Mouse (Mus musculus) hindbrain, embryonic 16.5 days (tissue): ENCODE measurements around the gene Trmt6. TPM values are rescaled to one million over a fixed set of nuclear protein-coding genes. Genes with fewer than 3 reads are reported as not detected.

Source experiments
- ATAC-seq: fragments of 200-750 bp; cut with Nextera tagmentation; 2 replicates; pipeline ENCODE4 v1.8.0; 2017; ENCODE audit warnings: moderate TSS enrichment, moderate library complexity
- H3K27ac ChIP-seq: fragments of 300-500 bp; sonication (generic); 2 replicates; pipeline ENCODE4 v1.5.1; 2014; ENCODE audit warnings: low read depth, mild to moderate bottlenecking, control low read depth, low read length, moderate library complexity
- H3K27me3 ChIP-seq: fragments of 300-500 bp; sonication (generic); replicated peaks from 2 replicates; pipeline ENCODE4 v1.6.1; 2014; ENCODE audit warnings: low read length; ENCODE audit not compliant: control insufficient read depth, insufficient read depth
- H3K36me3 ChIP-seq: fragments of 300-500 bp; sonication (generic); 2 replicates; pipeline ENCODE4 v1.6.1; 2014; ENCODE audit warnings: mild to moderate bottlenecking, low read length, moderate library complexity, mixed read lengths; ENCODE audit not compliant: control insufficient read depth, insufficient read depth
- H3K4me1 ChIP-seq: fragments of 300-500 bp; sonication (generic); 2 replicates; pipeline ENCODE4 v1.6.1; 2014; ENCODE audit warnings: low read depth, low read length; ENCODE audit not compliant: control insufficient read depth, insufficient read depth
- H3K4me2 ChIP-seq: fragments of 300-500 bp; sonication (generic); 2 replicates; pipeline ENCODE4 v1.6.1; 2014; ENCODE audit warnings: mild to moderate bottlenecking, low read length, control low read depth, moderate library complexity
- H3K4me3 ChIP-seq: fragments of 300-500 bp; sonication (generic); 2 replicates; pipeline ENCODE4 v1.5.1; 2014; ENCODE audit warnings: mild to moderate bottlenecking, low read length, control low read depth, moderate library complexity
- H3K9ac ChIP-seq: fragments of 300-500 bp; sonication (generic); 2 replicates; pipeline ENCODE4 v1.6.1; 2014; ENCODE audit warnings: low read depth, mild to moderate bottlenecking, control low read depth, low read length, moderate library complexity
- H3K9me3 ChIP-seq: fragments of 300-500 bp; sonication (generic); 2 replicates; pipeline ENCODE4 v1.6.1; 2014; ENCODE audit warnings: mild to moderate bottlenecking, low read length, moderate library complexity; ENCODE audit not compliant: control insufficient read depth
- WGBS: fragments of 180-500 bp; shearing (Covaris S2); extraction: QIAGEN DNeasy Blood & Tissue Kit; methylation state at CpG from one replicate; pipeline ENCODE4 v1.1.7; 2014; 5-methylcytosine and 5-hydroxymethylcytosine counted together
- polyA plus RNA-seq: library from polyadenylated mRNA; unstranded; fragments of >200 nt; fragmentation: Nextera tagmentation; extraction: Ambion mirVana; gene quantifications from 2 replicates; pipeline ENCODE4 v1.2.1, GENCODE M21; 2015

Trmt6 gene
- polyA plus RNA-seq, 1 experiment from 2014 or later: 17.7 TPM

DNA sequence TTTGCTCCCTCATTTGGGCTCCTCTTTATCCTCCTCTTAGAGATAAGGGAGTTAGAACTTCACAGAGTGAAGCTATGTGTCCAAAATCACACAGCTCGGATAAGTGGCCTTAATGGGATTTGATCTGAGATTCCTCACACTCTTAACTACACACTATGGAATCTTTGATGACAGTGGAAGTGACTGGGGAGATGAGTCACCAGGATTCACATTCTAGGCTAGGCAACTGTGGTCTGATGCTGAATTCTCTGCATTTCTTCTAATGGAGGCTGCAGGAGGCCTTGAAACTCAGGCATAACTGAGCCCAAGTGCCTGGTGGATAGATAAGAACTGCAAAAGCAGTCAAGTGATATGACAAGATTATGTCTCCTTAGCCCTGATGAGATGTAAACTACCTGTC is 45.0 kb downstream of the Trmt6 start:
- WGBS: 90% methylated on average over 1 of the region's 1 CpGs
- no peak overlapping the region for H3K4me3 ChIP-seq
- no peak for ATAC-seq

DNA sequence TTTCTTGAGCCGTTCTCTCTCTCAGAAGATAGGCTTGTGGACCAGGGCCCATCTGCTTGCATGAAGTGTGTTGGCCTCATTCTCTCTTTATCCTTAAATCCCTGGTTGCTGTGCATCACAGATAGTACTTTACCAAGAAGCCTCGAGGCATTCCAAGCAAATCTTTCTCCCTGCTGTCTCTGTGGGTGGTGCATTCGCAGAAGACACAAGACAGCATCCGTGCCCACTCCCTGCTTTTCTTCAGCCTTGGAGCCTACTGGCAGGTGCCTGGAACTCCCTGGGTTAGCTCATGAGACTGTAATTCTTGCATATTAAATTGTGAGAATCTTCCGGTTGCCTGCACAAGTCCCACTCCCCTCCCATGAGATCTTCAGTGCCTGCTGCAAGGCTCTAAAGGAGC is 57.9 kb downstream of the Trmt6 start:
- Histone ChIP-seq H3K4me1 (no peaks in the 10 kb centered on the region), H3K27ac (no peak overlapping the region), H3K9me3 (no peaks in the 10 kb centered on the region), H3K36me3 (no peaks in the 10 kb centered on the region), H3K4me2 (no peak overlapping the region), H3K4me3 (no peak overlapping the region), H3K27me3 (no peaks in the 10 kb centered on the region), H3K9ac (no peak overlapping the region)
- 57% methylated on average over 5 of the region's 5 CpGs for WGBS
- ATAC-seq: no peak

More for the DNA sequence above, 45.0 kb downstream of the Trmt6 start:
- Histone ChIP-seq H3K9me3 (no peaks in the 10 kb centered on the region), H3K9ac (no peak overlapping the region), H3K36me3 (no peaks in the 10 kb centered on the region), H3K4me1 (no peaks in the 10 kb centered on the region), H3K27ac (no peak overlapping the region), H3K4me2 (no peak overlapping the region), H3K27me3 (no peaks in the 10 kb centered on the region)

Other genes with a start within 250 kb of the Trmt6 start
- gene Gpcpd1, start 228.3 kb downstream of the Trmt6 start, polyA plus RNA-seq: 68.4 and 69.0 TPM in 2 replicates
- 21.3 and 23.5 TPM in 2 replicates for gene Shld1, start 129.1 kb downstream of the Trmt6 start, polyA plus RNA-seq
- gene Chgb, start 34.8 kb downstream of the Trmt6 start, polyA plus RNA-seq: 113 and 132 TPM in 2 replicates
- 4.5 and 5.8 TPM in 2 replicates for gene Mcm8, start 86 bp upstream of the Trmt6 start, polyA plus RNA-seq
- gene Crls1, start 30.6 kb upstream of the Trmt6 start, polyA plus RNA-seq: 5.6 and 6.7 TPM in 2 replicates
- gene Lrrn4, start 64.8 kb upstream of the Trmt6 start, polyA plus RNA-seq: 0.71 and 0.79 TPM in 2 replicates
- gene Fermt1, start 129.9 kb upstream of the Trmt6 start, polyA plus RNA-seq: 0.04 and 0.41 TPM in 2 replicates